Mouse (Mus musculus) limb, embryonic 10.5 days (tissue): Measurements from ENCODE around the gene Arl14ep. TPM values are rescaled to one million over a fixed set of nuclear protein-coding genes. Genes with fewer than 3 reads are reported as not detected.

Source experiments
- DNase-seq: peaks from one replicate; pipeline ENCODE4 v3.0.0-alpha.2; 2017; ENCODE audit warnings: low spot score
- H3K27ac ChIP-seq: fragments of 300-500 bp; sonication (generic); 2 replicates; pipeline ENCODE4 v1.5.1; 2016; ENCODE audit warnings: mild to moderate bottlenecking
- H3K27me3 ChIP-seq: fragments of 300-500 bp; sonication (generic); 2 replicates; pipeline ENCODE4 v1.6.1; 2016; ENCODE audit warnings: low read depth, mild to moderate bottlenecking; ENCODE audit not compliant: poor library complexity, severe bottlenecking
- H3K36me3 ChIP-seq: fragments of 300-500 bp; sonication (generic); 2 replicates; pipeline ENCODE4 v1.6.1; 2016; ENCODE audit warnings: mild to moderate bottlenecking, moderate library complexity
- H3K4me1 ChIP-seq: fragments of 300-500 bp; sonication (generic); 2 replicates; pipeline ENCODE4 v1.6.1; 2016
- H3K4me3 ChIP-seq: fragments of 300-500 bp; sonication (generic); 2 replicates; pipeline ENCODE4 v1.5.1; 2016; ENCODE audit warnings: mild to moderate bottlenecking, moderate library complexity
- H3K9me3 ChIP-seq: fragments of 300-500 bp; sonication (generic); replicated peaks from 2 replicates; pipeline ENCODE4 v1.6.1; 2016; ENCODE audit warnings: mild to moderate bottlenecking
- WGBS: fragments of 180-500 bp; shearing (Covaris S2); methylation state at CpG from one replicate; pipeline ENCODE4 v1.1.7; 2016; 5-methylcytosine and 5-hydroxymethylcytosine counted together
- polyA plus RNA-seq: library from polyadenylated mRNA; unstranded; fragments of >200 nt; fragmentation: Nextera tagmentation; extraction: Ambion mirVana; gene quantifications from 2 replicates; pipeline ENCODE4 v1.2.1, GENCODE M21; 2016

Arl14ep gene
- polyA plus RNA-seq, 1 experiment from 2014 or later = 58.7 TPM

DNA sequence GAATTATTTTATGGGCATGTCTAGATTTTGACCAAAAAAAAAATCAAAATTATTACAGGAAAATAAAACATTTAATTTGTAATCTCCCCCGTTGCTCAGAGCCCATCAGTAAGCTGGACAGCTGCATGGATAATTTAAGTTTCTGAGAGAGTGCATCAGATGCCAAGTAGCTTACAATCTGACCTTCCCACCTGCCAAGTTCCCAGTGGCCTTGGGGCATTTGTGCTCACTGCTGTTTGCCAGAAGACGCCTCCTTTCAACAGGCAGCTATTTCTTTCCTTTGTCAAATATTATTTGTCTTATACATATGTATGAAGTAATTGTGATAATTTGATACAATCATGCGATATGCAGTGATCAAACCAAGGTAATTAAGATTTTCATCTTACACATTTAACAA is 44.3 kb downstream of the Arl14ep start:
- Histone ChIP-seq H3K27ac (no peak overlapping the region), H3K4me3 (no peak overlapping the region), H3K9me3 (no peaks in the 10 kb centered on the region), H3K4me1 (no peaks in the 10 kb centered on the region), H3K36me3 (no peaks in the 10 kb centered on the region), H3K27me3 (no peaks in the 10 kb centered on the region)
- WGBS = 84% methylated on average over 3 of the region's 3 CpGs
- DNase-seq = no peak

Other genes starting within 250 kb of the Arl14ep start
- gene Fshb, start 85.2 kb upstream of the Arl14ep start, polyA plus RNA-seq = not detected in 2 replicates